Mouse (Mus musculus): ENCODE measurements at regions not wholly inside any gene's neighbourhood (a gene's known extent, or its start where the extent isn't known, plus 50 kb on each side); places are given as distances from the start of the nearest gene placed in this dataset.

DNA sequence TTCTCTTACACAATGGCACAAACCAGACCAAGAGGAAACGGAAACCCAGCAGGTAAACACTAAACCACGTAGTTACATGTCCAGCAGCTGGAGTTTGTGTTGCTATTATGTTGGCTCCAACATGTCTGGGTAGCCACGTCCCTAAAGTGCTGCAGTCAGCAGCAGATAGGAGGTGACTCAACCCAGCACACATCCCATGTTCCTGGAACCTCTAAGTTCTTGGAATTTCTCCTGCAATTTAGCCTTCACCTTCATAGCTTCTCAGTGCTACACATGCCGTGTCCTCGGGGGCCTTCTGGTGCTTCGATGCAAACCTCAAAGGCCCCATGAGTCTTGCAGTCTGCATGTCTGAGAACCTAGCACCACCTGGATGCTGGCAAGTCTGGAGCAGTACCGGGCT, 97.7 kb upstream of the Cul1 start:
- no peak for TF ChIP-seq EP300 (IDR thresholded peaks at IDR 0.05; ENCODE audit: low read depth)
- TF ChIP-seq CTCF (IDR thresholded peaks at IDR 0.05; ENCODE audit: low read depth), result no peak

Data from heart, postnatal 0 days (tissue).